Mouse (Mus musculus) liver, embryonic 14.5 days (tissue): ENCODE results near the gene Itih4.

ENCODE experiments used
- CTCF ChIP-seq: IDR thresholded peaks from 2 replicates; pipeline ENCODE4 v1.5.1; 2016; ENCODE audit warnings: antibody characterized with exemption, low read depth, control low read depth
- EP300 ChIP-seq: IDR thresholded peaks from 2 replicates; pipeline ENCODE4 v1.6.1; 2016; ENCODE audit warnings: antibody characterized with exemption, low read depth

DNA sequence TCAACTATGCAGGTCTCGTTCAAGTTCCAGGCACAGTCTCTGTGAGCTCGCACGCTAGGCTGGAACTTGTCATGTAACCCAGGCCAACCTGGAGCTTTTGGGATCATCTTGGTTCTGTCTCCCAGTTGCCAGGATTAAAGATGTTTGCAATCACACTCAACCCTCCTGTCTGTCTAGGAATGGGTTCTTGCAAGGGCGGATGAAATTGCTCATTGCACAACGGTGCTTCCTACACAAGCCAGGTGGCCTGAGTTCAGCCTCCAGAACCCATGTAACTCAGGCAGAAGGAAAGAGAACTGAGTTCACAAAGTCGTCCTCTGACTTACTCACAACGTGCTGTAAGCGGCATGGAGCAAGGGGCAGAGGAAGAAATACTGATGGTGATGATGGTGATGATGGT lies 24.9 kb downstream of the Itih4 start:
- TF ChIP-seq EP300 (no peak), CTCF (no peak)
